Mouse (Mus musculus) liver, embryonic 15.5 days (tissue): ENCODE measurements around the gene Tubgcp2. TPM values are rescaled to one million over a fixed set of nuclear protein-coding genes. Genes with fewer than 3 reads are reported as not detected.

ENCODE experiments used
- ATAC-seq: fragments of 200-750 bp; cut with Nextera tagmentation; 2 replicates; pipeline ENCODE4 v1.8.0; 2017; ENCODE audit warnings: moderate number of reproducible peaks, mild to moderate bottlenecking, moderate library complexity; ENCODE audit not compliant: insufficient read depth
- H3K27ac ChIP-seq: fragments of 300-500 bp; sonication (generic); replicated peaks from 2 replicates; pipeline ENCODE4 v1.5.1; 2015; ENCODE audit warnings: mild to moderate bottlenecking, inconsistent platforms
- H3K27me3 ChIP-seq: fragments of 300-500 bp; sonication (generic); 2 replicates; pipeline ENCODE4 v1.6.1; 2015; ENCODE audit warnings: mild to moderate bottlenecking, inconsistent platforms
- H3K36me3 ChIP-seq: fragments of 300-500 bp; sonication (generic); replicated peaks from 2 replicates; pipeline ENCODE4 v1.6.1; 2015; ENCODE audit warnings: moderate library complexity, mild to moderate bottlenecking, inconsistent platforms
- H3K4me1 ChIP-seq: fragments of 300-500 bp; sonication (generic); replicated peaks from 2 replicates; pipeline ENCODE4 v1.6.1; 2015; ENCODE audit warnings: inconsistent platforms
- H3K4me2 ChIP-seq: fragments of 300-500 bp; sonication (generic); 2 replicates; pipeline ENCODE4 v1.6.1; 2015; ENCODE audit warnings: moderate library complexity, mild to moderate bottlenecking, inconsistent platforms
- H3K4me3 ChIP-seq: fragments of 300-500 bp; sonication (generic); replicated peaks from 2 replicates; pipeline ENCODE4 v1.5.1; 2015; ENCODE audit warnings: mild to moderate bottlenecking, inconsistent platforms
- H3K9ac ChIP-seq: fragments of 300-500 bp; sonication (generic); 2 replicates; pipeline ENCODE4 v1.6.1; 2015; ENCODE audit warnings: moderate library complexity, mild to moderate bottlenecking, inconsistent platforms
- H3K9me3 ChIP-seq: fragments of 300-500 bp; sonication (generic); replicated peaks from 2 replicates; pipeline ENCODE4 v1.6.1; 2016; ENCODE audit warnings: inconsistent platforms
- WGBS: fragments of 180-500 bp; shearing (Covaris S2); methylation state at CpG from one replicate; pipeline ENCODE4 v1.1.7; 2015; ENCODE audit warnings: mixed read lengths; ENCODE audit not compliant: insufficient replicate concordance; 5-methylcytosine and 5-hydroxymethylcytosine counted together
- polyA plus RNA-seq: library from polyadenylated mRNA; unstranded; fragments of >200 nt; fragmentation: Nextera tagmentation; extraction: Ambion mirVana; gene quantifications from 2 replicates; pipeline ENCODE4 v1.2.1, GENCODE M21; 2015

Tubgcp2 gene
- polyA plus RNA-seq, 1 experiment from 2014 or later, result 21.4 TPM

GRCm38 (mm10) chr7:139998691-139999350, 37.6 kb downstream of the Tubgcp2 start:
- no peak for ATAC-seq
- WGBS, result 82% methylated on average over 13 of the region's 13 CpGs
- Histone ChIP-seq H3K27ac (no peak overlapping the region), H3K36me3 (peaks cover 85% of the 10 kb centered on the region), H3K9me3 (no peaks in the 10 kb centered on the region), H3K4me1 (no peaks in the 10 kb centered on the region; the same call in 1 of the 2 replicates), H3K4me3 (no peak overlapping the region), H3K27me3 (no peaks in the 10 kb centered on the region), H3K4me2 (no peak overlapping the region), H3K9ac (no peak overlapping the region)

GRCm38 (mm10) chr7:139994676-139995075, 41.8 kb downstream of the Tubgcp2 start:
- no peak for ATAC-seq
- 25% methylated on average over 3 of the region's 3 CpGs for WGBS
- 0 out of 2 replicates have a peak, but pooled peaks cover 5% of the 10 kb centered on the region for H3K4me1 ChIP-seq
- no peak overlapping the region for H3K9ac ChIP-seq
- peaks cover 48% of the 10 kb centered on the region for H3K36me3 ChIP-seq
- H3K27ac ChIP-seq, result no peak overlapping the region
- no peak overlapping the region for H3K4me3 ChIP-seq
- no peaks in the 10 kb centered on the region for H3K9me3 ChIP-seq
- H3K4me2 ChIP-seq, result no peak overlapping the region
- H3K27me3 ChIP-seq, result no peaks in the 10 kb centered on the region

- peaks cover 43% of the 10 kb centered on the region for H3K36me3 ChIP-seq
- H3K4me1 ChIP-seq, result 0 out of 2 replicates have a peak, but pooled peaks cover 5% of the 10 kb centered on the region
- H3K27me3 ChIP-seq, result no peaks in the 10 kb centered on the region
- H3K4me2 ChIP-seq, result no peak overlapping the region
- 59% methylated on average over 4 of the region's 4 CpGs for WGBS
- H3K9ac ChIP-seq, result no peak overlapping the region
- no peak overlapping the region for H3K27ac ChIP-seq
- H3K4me3 ChIP-seq, result no peak overlapping the region
- no peaks in the 10 kb centered on the region for H3K9me3 ChIP-seq
- no peak for ATAC-seq
Observed at GRCm38 (mm10) chr7:139994202-139994601, 42.3 kb downstream of the Tubgcp2 start.

- 74% methylated on average over 6 of the region's 6 CpGs for WGBS
- ATAC-seq, result no peak
Observed at GRCm38 (mm10) chr7:139993532-139993931, 42.9 kb downstream of the Tubgcp2 start.

GRCm38 (mm10) chr7:139992406-139992805, 44.1 kb downstream of the Tubgcp2 start, which contains the start of gene Adam8:
Gene Adam8, minus strand, starts transcription at chr7:139992562.
- no peaks in the 10 kb centered on the region for H3K27me3 ChIP-seq
- 20% methylated on average over 7 of the region's 7 CpGs for WGBS
- ATAC-seq, result peak; percentile 70
- no peaks in the 10 kb centered on the region for H3K9me3 ChIP-seq
- H3K4me2 ChIP-seq, result no peak within 1 kb of the TSS
- no peak within 1 kb of the TSS for H3K4me3 ChIP-seq
- H3K9ac ChIP-seq, result no peak within 1 kb of the TSS
- H3K4me1 ChIP-seq, result 0 out of 2 replicates have a peak, but pooled peaks cover 5% of the 10 kb centered on the region
- peaks cover 25% of the 10 kb centered on the region for H3K36me3 ChIP-seq
- no peak within 1 kb of the TSS for H3K27ac ChIP-seq

More at GRCm38 (mm10) chr7:139993532-139993931, 42.9 kb downstream of the Tubgcp2 start:
- no peak overlapping the region for H3K4me2 ChIP-seq
- H3K9me3 ChIP-seq, result no peaks in the 10 kb centered on the region
- H3K27ac ChIP-seq, result no peak overlapping the region
- H3K36me3 ChIP-seq, result peaks cover 36% of the 10 kb centered on the region
- no peak overlapping the region for H3K4me3 ChIP-seq
- H3K9ac ChIP-seq, result no peak overlapping the region
- no peaks in the 10 kb centered on the region for H3K27me3 ChIP-seq
- H3K4me1 ChIP-seq, result 0 out of 2 replicates have a peak, but pooled peaks cover 5% of the 10 kb centered on the region

GRCm38 (mm10) chr7:139990864-139991394, 45.5 kb downstream of the Tubgcp2 start:
- H3K9me3 ChIP-seq, result no peaks in the 10 kb centered on the region
- H3K9ac ChIP-seq, result no peak overlapping the region
- 0 out of 2 replicates have a peak, but pooled peaks cover 5% of the 10 kb centered on the region for H3K4me1 ChIP-seq
- no peak overlapping the region for H3K4me2 ChIP-seq
- 52% methylated on average over 8 of the region's 8 CpGs for WGBS
- no peak overlapping the region for H3K4me3 ChIP-seq
- H3K27ac ChIP-seq, result no peak overlapping the region
- ATAC-seq, result no peak
- H3K27me3 ChIP-seq, result no peaks in the 10 kb centered on the region
- peaks cover 10% of the 10 kb centered on the region for H3K36me3 ChIP-seq

GRCm38 (mm10) chr7:139988272-139988671, 48.2 kb downstream of the Tubgcp2 start:
- no peaks in the 10 kb centered on the region for H3K27me3 ChIP-seq
- H3K4me3 ChIP-seq, result no peak overlapping the region
- H3K27ac ChIP-seq, result no peak overlapping the region
- no peak overlapping the region for H3K9ac ChIP-seq
- 48% methylated on average over 9 of the region's 9 CpGs for WGBS
- 0 out of 2 replicates have a peak, but pooled peaks cover 5% of the 10 kb centered on the region for H3K4me1 ChIP-seq
- no peak overlapping the region for H3K4me2 ChIP-seq
- no peaks in the 10 kb centered on the region for H3K36me3 ChIP-seq
- ATAC-seq, result no peak
- no peaks in the 10 kb centered on the region for H3K9me3 ChIP-seq

GRCm38 (mm10) chr7:139984505-139984904, 52.0 kb downstream of the Tubgcp2 start:
- Histone ChIP-seq H3K36me3 (no peaks in the 10 kb centered on the region), H3K27me3 (no peaks in the 10 kb centered on the region), H3K4me2 (no peak overlapping the region), H3K9ac (no peak overlapping the region), H3K4me1 (no peaks in the 10 kb centered on the region), H3K9me3 (no peaks in the 10 kb centered on the region), H3K27ac (peak overlapping the region; percentile 41; the same call in 1 of the 2 replicates), H3K4me3 (no peak overlapping the region)
- WGBS, result 73% methylated on average over 11 of the region's 11 CpGs
- no peak for ATAC-seq

GRCm38 (mm10) chr7:139982058-139982457, 54.4 kb downstream of the Tubgcp2 start:
- ATAC-seq, result no peak
- H3K9ac ChIP-seq, result no peak overlapping the region
- H3K27me3 ChIP-seq, result peaks cover 10% of the 10 kb centered on the region
- H3K4me3 ChIP-seq, result no peak overlapping the region
- H3K4me2 ChIP-seq, result no peak overlapping the region
- 77% methylated on average over 11 of the region's 11 CpGs for WGBS
- no peaks in the 10 kb centered on the region for H3K9me3 ChIP-seq
- peaks cover 13% of the 10 kb centered on the region for H3K4me1 ChIP-seq
- H3K36me3 ChIP-seq, result no peaks in the 10 kb centered on the region
- H3K27ac ChIP-seq, result no peak overlapping the region

- WGBS, result 28% methylated on average over 3 of the region's 3 CpGs
- no peaks in the 10 kb centered on the region for H3K36me3 ChIP-seq
- H3K4me2 ChIP-seq, result no peak overlapping the region
- no peaks in the 10 kb centered on the region for H3K9me3 ChIP-seq
- H3K9ac ChIP-seq, result no peak overlapping the region
- peaks cover 18% of the 10 kb centered on the region for H3K27me3 ChIP-seq
- no peak for ATAC-seq
- H3K4me3 ChIP-seq, result no peak overlapping the region
- H3K4me1 ChIP-seq, result peaks cover 13% of the 10 kb centered on the region
- H3K27ac ChIP-seq, result no peak overlapping the region
Observed at GRCm38 (mm10) chr7:139980778-139981177, 55.7 kb downstream of the Tubgcp2 start.

- no peaks in the 10 kb centered on the region for H3K9me3 ChIP-seq
- H3K36me3 ChIP-seq, result no peaks in the 10 kb centered on the region
- 27% methylated on average over 13 of the region's 13 CpGs for WGBS
- no peak overlapping the region for H3K9ac ChIP-seq
- peaks cover 13% of the 10 kb centered on the region for H3K4me1 ChIP-seq
- H3K4me3 ChIP-seq, result peak overlapping the region; percentile 56; the same call in 1 of the 2 replicates
- H3K4me2 ChIP-seq, result peak overlapping the region; percentile 75
- no peak overlapping the region for H3K27ac ChIP-seq
- peaks cover 18% of the 10 kb centered on the region for H3K27me3 ChIP-seq
- ATAC-seq, result peak; percentile 43
Observed at GRCm38 (mm10) chr7:139979011-139979719, 57.3 kb downstream of the Tubgcp2 start.
